Mouse (Mus musculus) lung, postnatal 36 days (tissue): ENCODE measurements around the gene Preb.
A peak's percentile ranks its signal among the peaks of the same experiment; 100 is the strongest.

ENCODE experiments used
- DNase-seq: peaks from one replicate; pipeline ENCODE4 v3.0.0; 2022; ENCODE audit warnings: mixed read lengths

Gene Preb

DNA sequence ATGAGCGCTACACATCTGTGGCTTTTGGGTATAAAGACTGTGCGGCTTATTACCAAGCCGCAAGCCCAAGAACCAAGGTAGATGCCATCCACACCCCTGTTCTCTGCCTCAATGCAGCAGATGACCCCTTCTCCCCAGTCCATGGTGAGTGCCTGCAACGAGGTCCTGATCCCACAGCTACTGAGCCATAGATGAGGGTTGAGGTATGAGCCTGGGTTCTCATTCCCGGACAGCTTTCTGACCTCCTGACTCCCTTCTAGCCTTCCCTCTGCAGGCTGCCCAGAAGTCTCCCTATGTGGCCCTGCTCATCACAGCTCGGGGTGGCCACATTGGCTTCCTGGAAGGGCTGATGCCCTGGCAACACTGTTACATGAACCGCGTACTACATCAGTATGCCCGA is 5.6 kb downstream of the Preb start:
- DNase-seq: no peak

DNA sequence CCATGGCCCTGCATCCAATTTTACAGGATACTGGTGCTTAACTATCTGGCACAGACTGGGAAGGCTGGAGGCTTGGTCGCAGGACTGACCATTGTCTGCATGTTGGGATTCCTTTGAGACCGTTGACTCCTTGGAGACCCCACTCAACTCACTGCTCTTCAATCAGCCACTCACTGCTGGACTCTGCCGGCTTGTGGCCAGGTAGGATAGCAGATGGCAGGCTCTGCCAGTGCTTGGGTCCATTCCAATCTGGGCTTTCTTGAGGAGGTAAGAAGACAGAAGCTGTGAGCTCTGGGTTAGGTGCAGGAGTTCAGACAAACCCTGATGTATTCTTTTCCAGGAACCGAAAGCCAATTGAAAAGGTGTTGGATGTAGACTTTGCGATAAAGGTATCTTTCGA is 6.1 kb downstream of the Preb start:
- no peak for DNase-seq

DNA sequence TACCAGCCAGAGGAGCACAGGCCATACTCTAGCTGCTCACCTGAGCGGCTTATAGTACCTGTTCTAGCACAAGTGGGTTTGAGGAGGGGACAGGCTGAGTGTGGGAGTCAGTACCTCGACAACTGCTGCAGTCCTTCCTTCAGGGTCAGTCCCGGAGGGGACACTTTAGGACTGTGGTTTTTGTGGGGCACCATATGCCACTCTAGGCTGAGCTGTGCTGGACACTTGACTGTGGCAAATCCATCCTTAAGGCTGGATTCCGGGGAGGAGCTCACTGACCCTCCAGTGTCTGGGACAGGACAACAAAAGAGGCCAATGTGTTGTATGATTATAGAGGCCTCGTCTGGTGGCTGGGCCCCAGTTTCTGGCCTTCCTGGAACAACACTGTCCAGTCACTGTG is 7.6 kb downstream of the Preb start:
- DNase-seq: no peak

DNA sequence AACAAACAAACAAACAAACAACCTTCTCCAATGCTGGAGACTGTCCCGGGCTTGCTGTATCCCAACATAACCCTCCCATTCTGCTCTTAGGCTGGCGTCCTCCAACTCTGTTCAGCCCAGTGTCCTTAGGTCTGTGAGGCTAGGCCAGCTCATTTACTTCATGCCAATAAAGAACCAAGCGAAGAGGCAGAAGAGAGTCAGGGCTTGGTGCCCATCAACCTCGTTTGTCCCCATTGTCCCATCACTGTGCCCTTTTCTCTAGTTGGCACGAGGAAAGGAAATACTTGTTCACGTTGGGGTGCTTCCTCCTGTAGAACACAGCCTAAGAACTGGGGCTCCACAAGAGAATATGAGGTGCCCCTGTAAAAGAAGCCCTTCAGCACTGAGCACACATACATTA is 8.5 kb downstream of the Preb start:
- DNase-seq: no peak

DNA sequence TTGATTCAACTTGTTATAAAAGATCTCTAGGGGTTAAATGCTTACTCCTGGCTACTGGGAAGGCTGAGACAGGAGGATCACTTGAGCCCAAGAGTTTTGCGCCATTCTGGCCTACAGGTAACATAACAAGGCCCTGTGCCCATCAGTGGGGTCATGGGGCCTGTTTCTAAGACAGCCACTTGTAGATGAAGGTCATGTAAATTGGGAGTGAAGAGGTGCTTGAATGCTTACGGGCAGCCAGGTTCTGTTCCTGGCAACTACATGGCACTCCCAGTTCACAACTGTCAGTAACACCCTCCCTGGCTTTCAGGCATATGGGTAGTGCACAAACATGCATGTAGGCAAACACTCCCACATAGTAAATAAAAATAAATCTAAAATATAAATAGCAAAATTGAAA is 9.2 kb downstream of the Preb start:
- DNase-seq: no peak

DNA sequence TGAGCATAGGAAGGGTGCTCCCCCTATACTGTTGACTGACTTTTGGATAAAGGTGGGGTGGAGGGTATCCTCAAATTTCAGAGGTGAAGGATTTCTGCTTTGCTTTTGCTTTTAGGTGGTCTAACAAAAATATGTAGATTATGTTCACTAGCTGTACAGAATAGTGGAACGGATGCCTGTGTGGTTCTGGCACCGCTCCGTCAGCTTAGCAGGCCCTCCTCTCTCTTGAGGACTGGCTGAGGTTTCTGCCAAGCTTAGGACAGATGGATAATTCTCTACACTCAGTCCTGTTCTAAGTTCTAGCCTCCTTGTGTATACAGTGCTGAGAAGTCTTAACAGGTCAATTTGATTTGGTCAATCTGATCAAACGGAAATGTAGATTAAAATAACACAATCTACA is 9.7 kb downstream of the Preb start:
- DNase-seq: peak; percentile 21

DNA sequence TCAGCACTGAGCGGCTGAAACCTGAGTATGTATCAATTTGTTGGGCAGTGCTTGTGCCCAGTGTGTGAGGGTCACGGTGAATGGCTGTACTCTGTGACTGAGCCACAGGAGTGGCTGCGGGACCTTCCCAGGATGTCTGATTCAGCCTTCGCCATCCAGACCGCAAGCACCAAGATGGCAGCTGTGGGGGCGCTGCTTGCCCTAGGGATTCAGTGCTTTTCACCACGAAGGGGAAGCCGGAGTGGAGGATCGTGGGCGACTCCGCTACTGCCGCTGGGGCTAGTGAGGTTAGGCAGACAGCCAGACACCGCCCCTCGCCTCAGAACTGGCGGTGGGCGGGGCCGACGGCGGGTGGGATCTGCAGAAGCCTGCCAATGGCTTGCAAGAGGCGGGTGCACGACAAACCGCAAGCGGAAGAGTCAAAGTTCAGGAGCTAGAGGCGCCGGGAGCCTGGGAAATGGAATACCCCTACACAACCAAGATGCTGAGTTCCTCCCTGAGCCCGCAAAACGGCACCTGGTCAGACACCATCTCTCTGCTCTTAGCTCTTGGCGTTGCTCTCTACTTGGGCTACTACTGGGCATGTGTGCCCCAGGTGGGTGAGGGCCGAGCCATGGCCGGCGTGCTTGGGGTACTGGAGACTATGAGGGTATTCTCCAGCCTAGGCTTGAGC is 10.4 kb downstream of the Preb start:
- DNase-seq: peak; percentile 96

DNA sequence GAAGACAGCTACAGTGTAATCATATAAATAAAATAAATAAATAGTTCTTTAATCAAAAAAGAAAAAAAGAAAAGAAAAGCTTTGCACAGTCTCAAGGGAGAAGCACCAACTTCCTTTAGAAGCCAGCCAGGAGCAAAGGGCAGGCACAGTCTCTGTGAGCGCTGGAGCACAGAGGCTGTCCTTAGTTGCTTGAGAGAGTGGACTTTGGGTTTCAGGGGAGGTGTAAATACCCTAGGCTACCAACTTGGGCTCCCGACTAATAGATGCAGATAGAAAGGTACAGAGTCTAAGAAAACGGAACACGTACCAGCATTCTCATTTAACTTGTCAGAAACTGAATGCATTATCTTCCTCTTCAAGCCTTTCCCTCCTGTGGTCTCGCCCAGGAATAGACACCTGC is 11.5 kb downstream of the Preb start:
- no peak for DNase-seq

DNA sequence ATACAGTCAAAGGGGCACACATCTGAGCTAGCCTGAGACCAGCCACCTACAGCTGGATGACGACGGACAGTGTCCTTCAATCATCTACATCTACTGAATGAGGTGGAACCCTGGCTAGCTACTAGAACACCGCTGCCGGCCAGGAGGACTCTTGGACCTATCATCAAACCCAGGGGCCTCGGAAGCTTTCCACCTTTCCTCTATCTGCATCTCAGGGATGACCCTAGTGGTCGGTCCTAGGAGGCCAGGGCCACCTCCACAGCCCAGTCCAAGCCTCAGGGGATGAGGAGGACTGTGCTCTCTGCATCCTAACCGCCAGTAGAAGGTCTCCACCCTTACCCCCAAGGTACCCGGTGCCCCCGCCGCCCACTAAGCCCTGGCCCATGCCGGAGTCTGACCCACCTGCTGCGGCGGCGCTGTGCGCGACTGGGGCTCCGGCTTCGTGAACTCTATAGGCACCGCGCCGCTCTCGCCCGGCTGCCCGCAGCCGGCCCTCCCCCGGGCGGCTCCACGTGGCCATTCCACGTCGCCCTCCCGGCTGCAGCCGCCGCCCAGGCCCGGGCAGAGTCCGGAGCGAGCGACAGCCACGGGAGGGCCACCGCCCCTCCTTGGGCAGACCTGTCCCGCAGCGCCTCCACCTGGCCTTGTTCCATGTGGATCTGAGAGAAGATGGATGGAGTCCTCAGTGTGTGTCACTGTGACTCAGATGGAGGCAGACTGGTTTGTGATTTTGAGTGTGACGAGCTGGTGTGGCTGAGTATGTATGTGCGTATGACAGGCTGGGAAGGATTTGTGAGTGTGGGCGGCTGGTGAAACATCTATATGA is 15.0 kb downstream of the Preb start, which contains the start of gene Cgref1:
Cgref1 (minus strand) TSS at position 636 of the 826 bp plus-strand sequence.
- DNase-seq: peak; percentile 69

DNA sequence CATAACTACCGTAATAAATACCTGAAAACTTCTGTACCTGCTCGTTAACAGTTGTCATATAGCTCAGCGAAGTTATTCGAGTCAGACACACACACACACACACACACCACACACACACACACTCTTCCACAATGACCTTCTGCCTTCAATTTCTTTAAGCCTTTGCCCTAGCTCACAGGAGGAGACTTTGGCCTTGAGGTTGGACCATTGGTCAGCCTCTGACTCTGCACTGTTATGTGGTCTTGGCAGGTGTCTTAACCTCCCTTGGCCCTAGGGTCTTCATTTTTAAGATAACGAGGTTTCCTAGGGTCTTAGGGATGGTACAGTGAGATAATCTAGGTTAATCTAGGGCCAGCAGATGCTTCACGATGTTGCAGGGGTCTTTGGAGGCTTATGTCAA is 15.8 kb downstream of the Preb start:
- no peak for DNase-seq

DNA sequence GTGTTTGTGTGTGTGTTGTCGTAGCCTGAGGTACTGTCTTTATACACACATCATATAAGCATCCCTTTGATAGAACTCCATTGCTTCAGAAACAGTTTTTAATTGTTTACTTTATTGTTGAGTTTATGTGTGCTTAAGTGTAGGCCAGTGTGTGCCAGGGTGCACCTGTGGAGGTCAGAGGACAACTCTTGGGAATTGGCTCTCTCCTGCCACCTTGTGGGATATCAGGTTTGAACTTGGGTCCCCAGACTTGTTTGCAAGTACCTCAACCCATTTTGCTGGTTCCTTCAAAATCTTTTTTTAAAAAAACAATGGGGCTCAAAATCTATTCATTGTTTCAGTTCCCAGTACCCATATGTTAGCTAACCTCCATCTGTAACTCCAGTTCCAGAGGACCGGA is 17.2 kb downstream of the Preb start:
- peak; percentile 53 for DNase-seq

DNA sequence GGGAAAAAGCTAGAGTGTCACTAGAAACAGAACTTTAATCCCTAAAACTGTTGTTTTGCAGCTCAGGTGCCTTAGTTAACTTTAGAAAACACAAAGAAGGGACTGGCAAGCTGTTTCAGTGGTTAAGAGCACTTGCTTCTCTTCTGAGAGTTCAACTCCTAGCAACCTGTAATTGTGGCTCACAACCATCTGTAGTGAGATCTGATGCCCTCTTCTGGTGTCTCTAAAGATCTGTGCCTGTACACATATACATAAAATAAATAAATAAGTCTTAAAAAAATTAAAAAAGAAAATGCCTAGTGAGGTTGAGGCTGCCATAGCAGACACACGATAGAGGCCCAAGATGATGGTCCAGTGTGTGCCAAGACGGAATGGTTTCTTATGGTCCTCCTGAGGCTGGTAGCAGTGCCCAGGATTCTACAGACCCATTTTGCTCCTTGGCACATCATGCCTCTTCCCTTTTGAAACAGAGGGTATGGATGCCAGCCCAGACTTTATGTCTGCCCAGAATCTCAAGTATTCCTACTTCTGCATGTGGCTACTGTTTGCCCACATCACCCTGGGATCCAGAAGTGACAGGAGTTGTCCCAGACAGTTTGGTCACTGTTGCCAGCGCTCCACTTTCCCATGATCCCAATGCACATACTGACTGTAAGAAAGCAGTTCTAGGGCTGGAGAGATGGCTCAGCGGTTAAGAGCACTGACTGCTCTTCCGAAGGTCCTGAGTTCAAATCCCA is 25.3 kb downstream of the Preb start:
- no peak for DNase-seq

DNA sequence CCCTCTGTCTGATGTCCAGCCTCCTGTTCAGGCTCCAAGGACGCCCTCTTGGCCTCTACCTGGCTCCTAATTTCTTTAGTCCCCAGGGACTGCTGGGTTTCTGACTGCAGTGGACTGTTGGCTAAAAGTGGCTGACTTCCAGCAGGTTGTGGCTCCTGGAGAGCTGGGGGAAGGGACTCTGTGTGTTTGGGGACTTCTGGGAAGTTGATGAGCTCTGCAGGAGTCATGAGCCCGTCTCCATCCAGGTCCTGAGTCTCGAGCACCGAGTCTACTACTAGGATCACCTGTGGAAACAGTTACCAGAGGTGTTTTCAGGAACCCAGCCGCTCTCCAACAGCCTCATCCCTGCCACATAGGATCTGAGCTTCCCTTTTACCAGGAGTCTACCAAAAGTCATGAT is 26.5 kb downstream of the Preb start:
- no peak for DNase-seq

DNA sequence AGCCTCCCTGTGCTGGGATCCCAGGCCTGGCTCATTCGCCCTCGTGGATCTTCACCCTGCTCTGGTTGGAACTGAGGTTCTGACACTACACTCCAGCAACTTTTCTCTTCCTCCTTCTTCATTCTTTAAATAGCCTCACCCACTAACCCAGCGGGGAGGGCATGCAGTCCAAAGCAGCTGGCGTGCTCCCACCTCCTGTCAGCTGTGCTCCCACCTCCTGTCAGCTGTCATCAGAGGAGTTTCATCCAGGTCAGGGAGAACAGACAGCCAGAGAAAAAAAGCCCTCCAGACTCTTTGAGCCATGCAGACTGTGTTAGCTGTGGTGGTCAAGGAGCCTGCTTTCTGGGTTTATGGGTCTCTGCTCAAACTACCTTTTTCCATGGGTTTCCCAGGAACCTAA is 28.8 kb downstream of the Preb start:
- no peak for DNase-seq

DNA sequence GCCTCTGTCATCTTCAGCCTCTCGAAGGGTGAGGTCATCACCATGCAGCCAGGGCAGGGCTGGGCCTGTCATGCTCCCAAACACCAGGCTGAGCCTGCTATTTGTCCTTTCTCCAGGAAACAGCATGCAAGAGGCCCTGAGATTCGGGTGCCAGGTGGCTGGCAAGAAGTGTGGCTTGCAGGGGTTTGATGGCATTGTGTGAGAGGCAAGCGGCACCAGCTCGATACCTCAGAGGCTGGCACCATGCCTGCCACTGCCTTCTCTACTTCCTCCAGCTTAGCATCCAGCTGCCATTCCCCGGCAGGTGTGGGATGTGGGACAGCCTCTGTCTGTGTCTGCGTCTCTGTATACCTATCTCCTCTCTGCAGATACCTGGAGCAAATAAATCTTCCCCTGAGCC is 29.3 kb downstream of the Preb start:
- no peak for DNase-seq

DNA sequence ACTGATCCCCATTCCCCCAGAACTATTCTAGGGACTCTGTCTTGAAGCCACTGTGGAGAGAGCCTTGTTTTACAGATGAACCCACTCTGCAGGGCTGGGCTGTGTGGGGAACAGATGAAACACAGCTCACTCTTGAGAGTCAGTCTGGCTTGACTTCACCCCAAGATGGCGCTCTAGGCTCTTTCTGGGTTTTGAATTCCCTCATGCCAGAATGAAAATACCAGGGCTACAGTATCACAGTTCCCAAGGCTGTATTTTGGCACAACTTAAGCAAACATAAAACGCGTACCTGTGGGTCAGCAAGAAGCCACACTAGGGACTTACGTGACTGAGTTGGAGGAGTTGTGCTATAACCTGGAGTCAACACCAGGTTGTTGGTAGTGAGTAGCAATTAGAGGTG is 30.0 kb downstream of the Preb start:
- peak; percentile 91 for DNase-seq

DNA sequence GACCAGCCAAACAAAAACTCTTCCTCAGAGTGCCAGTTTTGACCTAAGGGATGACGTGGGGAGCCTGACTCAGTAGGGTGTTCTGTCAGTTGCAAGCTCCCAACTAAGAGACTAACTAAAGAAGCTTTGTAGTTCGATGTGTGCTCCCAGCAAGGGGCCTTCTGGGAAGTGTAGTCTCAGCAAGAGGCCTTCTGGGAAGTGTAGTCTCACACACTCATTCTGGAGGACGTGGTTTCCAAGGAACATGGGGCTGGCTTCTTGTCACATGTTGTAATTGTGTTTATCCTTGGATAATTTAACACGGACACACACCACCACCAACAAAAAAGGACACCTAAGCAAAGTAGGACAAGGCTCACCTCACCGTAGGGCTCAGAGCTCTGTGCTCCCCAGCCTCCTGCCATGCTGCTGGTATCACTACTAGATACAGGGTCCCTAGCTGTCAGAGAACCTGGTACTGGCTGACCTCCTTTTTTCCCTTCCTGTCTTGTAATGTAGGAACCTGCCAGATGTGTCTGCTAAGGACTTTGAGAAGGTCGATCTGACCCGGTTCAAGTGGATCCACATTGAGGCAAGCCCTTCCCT is 32.1 kb downstream of the Preb start:
- DNase-seq: peak; percentile 65

DNA sequence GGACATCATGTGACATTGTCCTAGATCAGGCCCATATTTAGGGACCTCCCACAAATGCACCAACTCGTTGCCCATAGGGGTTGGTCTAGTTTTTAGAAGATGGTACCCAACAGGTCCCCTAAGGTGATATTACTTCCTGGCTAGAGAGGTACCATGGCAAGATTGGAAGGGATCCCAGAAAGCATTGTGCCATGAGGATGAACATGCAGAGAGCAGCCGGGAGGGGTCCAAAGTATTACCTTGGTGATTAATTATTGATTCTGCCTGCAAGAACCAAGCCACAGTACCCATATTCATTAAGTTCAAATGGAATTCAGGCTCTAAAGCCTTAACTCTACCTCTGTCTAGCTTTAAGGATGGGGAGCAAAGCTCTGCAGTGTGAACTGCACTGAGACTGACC is 34.1 kb downstream of the Preb start:
- DNase-seq: no peak

DNA sequence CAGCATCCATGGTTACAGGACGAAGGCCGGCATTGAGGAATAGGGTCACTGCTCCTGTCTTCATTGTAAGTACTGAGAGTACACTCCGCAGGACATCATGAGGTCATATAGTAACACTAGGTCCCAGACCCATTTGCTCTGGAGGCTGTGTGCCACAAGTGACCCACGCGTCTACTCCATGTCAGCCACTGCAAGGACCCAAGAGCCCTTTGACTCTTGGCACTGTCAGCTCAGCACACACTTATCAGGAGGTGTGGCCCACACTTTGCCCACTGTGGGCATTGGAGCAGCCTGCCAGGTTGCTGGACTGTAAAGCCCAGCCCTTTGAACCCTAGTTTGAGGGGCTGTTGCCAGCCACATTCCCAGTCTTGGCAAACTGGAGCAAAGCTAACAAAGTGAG is 34.9 kb downstream of the Preb start:
- peak; percentile 54 for DNase-seq

DNA sequence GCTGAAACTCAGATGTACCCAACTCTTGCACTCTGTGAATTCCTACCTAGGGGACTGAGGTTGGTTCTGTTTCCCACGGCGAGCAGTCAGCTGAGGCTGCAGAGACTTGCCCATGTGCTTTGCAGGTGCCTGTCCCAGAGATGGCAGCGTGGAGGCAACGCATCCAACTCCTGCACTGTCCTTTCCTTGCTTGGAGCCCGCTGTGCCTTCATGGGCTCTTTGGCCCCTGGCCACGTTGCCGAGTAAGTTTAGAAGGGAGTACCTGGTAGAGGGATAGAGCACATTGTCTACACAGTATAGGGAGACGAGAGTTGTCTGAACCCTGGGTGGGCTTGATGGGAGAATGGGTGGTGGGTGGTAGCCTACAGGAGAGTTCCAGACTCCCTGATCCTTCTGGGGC is 35.5 kb downstream of the Preb start:
- DNase-seq: no peak

DNA sequence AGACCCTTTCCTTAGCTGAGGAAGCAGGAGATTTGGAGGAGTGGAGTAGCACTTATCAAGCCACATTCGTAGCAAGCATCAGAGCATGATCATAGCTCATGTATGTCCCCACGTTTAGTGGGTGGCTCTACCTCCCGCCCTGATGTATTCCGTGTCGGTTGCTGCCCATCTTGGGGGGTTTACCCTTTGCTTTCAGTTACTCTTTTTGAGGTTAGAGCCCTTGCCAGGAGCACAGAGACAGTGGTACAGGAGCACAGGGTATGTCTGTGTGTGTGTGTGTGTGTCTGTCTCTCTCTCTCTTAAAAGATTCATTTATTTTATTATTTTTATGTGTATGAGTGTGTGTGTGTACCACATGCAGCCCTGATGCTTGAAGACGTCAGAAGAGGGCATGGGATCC is 37.0 kb downstream of the Preb start:
- no peak for DNase-seq

DNA sequence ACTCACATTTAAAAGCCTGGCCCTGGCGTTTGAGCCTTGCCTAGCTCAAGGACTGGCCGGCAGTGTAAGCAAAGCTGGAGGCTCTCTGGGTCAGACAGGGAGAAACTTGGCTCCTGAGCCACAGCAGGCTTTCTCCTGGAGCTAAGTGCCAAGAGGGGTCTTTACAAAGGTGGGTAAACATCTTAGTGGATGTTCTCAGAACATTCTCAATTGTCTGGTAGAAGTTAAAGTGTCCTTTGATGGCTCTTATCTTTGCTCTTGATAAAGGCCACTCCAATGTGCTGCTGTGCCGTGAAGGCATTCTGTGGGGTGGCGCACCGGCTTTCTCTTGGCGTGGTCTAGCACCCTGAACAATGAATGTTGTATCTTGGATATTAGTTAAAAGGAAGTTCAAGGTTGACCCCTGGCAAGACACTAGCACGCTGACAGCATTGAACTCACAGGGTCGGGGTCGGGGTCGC is 37.5 kb downstream of the Preb start:
- peak; percentile 53 for DNase-seq

DNA sequence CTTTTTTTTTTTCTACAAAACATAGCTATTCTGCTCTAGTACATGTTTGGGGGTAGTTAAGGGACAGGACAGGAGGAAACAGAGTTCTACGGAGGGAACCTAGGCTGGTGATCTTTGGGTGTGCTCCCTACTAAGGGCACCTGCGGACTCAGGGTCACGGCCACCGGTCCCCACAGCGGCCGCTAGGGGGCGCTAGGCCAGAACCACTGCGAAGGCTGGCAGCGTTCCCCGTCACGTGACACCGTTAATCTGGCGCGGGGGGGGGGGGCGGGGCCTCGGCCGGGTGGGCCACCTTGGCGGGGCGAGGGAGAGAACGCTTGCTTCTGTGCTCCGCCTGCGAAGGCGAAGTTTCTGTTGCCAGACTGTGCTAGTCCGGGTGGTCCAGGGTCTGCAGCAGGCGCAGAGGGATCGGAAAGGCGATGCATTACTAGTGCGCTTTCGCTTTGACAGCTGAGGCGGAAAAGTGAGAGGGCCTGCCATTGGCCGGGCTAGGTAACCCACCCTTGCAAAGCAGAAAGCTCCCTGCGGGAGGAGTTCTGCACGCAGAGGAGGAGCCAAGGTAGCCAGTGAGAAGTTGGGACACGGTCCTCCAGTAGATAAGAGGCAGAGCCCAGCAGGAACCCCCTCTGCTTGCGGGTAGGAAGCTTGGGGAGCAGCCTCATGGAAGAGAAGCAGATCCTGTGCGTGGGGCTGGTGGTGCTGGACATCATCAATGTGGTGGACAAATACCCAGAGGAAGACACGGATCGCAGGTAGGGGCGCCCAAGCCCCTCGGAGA is 38.7 kb downstream of the Preb start, which contains the start of gene Khk:
Khk (plus strand) TSS at position 176 of the 778 bp plus-strand sequence.
- DNase-seq: peak; percentile 96
